Mouse (Mus musculus) liver, postnatal 0 days (tissue): Measurements from ENCODE around the gene Zfp292.

ENCODE experiments used
- CTCF ChIP-seq: sonication (generic); IDR thresholded peaks from 2 replicates; pipeline ENCODE4 v1.5.1; 2016; ENCODE audit warnings: antibody characterized with exemption, low read depth
- EP300 ChIP-seq: IDR thresholded peaks from 2 replicates; pipeline ENCODE4 v1.6.1; 2016; ENCODE audit warnings: antibody characterized with exemption, low read depth, mild to moderate bottlenecking

DNA sequence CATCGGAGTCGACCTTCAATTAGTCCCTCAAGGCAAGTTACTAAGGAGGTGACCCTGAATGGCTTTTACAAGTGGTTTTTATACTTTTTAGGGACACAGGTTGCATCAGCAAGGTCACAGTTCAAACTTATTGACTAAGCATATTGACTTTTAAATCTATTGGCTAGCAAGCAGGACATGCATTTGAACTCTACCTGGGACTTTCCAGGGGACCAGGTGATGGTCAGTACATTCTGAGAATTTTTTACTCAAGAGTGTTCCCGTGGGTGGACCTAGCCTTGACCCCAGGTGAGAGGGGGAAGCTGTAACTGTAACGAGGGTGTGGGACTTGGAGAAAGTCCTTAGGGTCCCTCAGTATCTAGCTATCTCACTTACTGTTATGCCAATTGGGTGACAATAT is 18.4 kb upstream of the Zfp292 start:
- TF ChIP-seq CTCF (no peak), EP300 (peak; percentile 81)
